Mouse (Mus musculus) lung, adult 2 months (tissue): ENCODE data around the gene Pgbd5.

Experiments used
- CTCF ChIP-seq: fragments of 200-500 bp; IDR thresholded peaks from 2 replicates; pipeline ENCODE4 v1.5.1; 2011; ENCODE audit warnings: mild to moderate bottlenecking, low read length, control low read depth; ENCODE audit not compliant: insufficient read depth
- POLR2A ChIP-seq: fragments of 200-500 bp; IDR thresholded peaks from 2 replicates; pipeline ENCODE4 v1.6.1; 2011; ENCODE audit warnings: low read depth, mild to moderate bottlenecking, control low read depth, low read length, borderline replicate concordance; ENCODE audit errors: extremely low read depth

- TF ChIP-seq CTCF (no peak), POLR2A (no peak)
Observed at GRCm38 (mm10) chr8:124404471-124405260, 34.8 kb downstream of the Pgbd5 start.
